Mouse (Mus musculus): ENCODE results near the gene Tbxas1. TPM values are rescaled to one million over a fixed set of nuclear protein-coding genes. Genes with fewer than 3 reads are reported as not detected.

The Tbxas1 gene
- polyA plus RNA-seq, 1 experiment from 2014 or later, result 1.0 TPM

DNA sequence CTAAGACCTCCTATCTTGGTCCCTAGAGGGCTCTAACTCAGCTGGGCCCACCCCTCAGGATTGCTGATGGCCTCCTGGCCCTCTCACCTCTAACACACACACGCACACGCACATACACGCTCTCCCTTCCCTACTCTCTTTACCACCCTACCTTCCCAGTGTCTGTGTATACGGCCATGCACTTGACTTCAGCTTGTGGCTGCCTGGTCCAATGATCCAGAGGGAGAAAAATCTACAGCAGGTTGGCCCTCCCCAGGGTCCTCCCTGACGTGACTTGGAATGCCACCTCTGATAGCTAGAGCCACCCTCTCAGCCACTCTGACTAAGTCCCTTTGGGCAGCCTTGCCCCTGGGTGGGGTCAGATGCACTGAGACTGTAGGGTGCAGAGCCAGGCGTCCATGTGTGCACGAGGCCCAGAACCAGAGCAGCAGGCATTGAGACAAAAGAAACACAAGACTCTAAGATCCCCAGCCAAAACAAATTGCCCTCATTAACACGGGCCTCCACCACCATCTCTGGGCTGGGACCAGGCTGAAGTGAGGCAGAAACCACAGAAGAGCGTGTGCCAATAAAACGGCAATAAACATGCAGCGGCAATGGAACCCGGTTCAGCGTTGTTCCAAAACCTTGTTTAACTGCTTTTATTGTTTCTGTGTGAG, 179.1 kb downstream of the Tbxas1 start:
- Histone ChIP-seq H3K4me2 (ENCODE audit: low read depth, low read length) (no peak overlapping the region), H3K4me3 (ENCODE audit: low read depth, low read length) (no peak overlapping the region), H3K27me3 (ENCODE audit: control insufficient read depth, insufficient read depth, low read length) (no peaks in the 10 kb centered on the region), H3K9ac (replicated peaks; ENCODE audit: low read length) (no peak overlapping the region), H3K27ac (replicated peaks; ENCODE audit: low read depth, low read length) (no peak overlapping the region), H3K4me1 (ENCODE audit: control insufficient read depth, insufficient read depth, low read length) (no peaks in the 10 kb centered on the region), H3K9me3 (replicated peaks; ENCODE audit: control insufficient read depth, low read length) (no peaks in the 10 kb centered on the region), H3K36me3 (replicated peaks; ENCODE audit: control insufficient read depth, insufficient read depth, low read depth, low read length) (no peaks in the 10 kb centered on the region)
- ATAC-seq (replicated peaks; ENCODE audit: insufficient number of reproducible peaks, low FRiP score, low TSS enrichment, low read depth) (no peak), DNase-seq (ENCODE audit: low spot score) (no peak)
- WGBS, result 88% methylated on average over 13 of the region's 13 CpGs

DNA sequence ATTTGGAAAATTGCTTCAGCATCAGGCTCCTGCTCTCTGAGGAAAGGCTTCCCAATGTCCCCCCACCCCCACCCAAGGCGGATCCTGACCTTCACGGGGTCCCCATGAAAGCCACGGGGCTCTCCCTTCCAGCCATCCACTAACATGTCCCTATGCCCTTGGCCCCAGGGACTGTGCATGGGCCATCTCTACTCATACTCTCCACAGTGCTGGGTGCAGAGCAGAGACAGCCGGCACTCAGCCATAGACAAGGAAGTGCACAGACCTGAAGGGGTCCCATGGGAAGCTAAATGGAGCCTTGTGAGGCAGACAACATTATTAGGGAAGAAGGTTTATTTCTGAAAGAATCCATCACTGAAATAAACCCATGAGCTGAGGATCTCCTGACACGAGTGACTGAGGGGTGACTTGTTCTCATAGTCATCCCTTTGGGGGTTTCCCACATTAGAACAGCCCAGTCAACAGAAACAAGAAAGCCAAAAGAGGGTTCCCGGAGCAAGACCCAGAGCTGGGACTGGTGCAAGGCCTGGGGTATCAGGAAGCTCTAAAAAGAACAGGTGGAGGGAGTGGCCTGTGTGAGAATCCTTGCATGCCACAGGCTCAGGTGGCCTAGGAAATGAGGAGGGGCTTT, 179.8 kb downstream of the Tbxas1 start:
- H3K36me3 ChIP-seq (replicated peaks; ENCODE audit: control insufficient read depth, insufficient read depth, low read depth, low read length), result no peaks in the 10 kb centered on the region
- no peak for DNase-seq (ENCODE audit: low spot score)
- no peak overlapping the region for H3K4me3 ChIP-seq (ENCODE audit: low read depth, low read length)
- 81% methylated on average over 6 of the region's 6 CpGs for WGBS
- H3K9ac ChIP-seq (replicated peaks; ENCODE audit: low read length), result no peak overlapping the region
- H3K27ac ChIP-seq (replicated peaks; ENCODE audit: low read depth, low read length), result no peak overlapping the region
- no peaks in the 10 kb centered on the region for H3K9me3 ChIP-seq (replicated peaks; ENCODE audit: control insufficient read depth, low read length)
- no peak for ATAC-seq (replicated peaks; ENCODE audit: insufficient number of reproducible peaks, low FRiP score, low TSS enrichment, low read depth)
- no peak overlapping the region for H3K4me2 ChIP-seq (ENCODE audit: low read depth, low read length)
- no peaks in the 10 kb centered on the region for H3K27me3 ChIP-seq (ENCODE audit: control insufficient read depth, insufficient read depth, low read length)
- no peaks in the 10 kb centered on the region for H3K4me1 ChIP-seq (ENCODE audit: control insufficient read depth, insufficient read depth, low read length)

DNA sequence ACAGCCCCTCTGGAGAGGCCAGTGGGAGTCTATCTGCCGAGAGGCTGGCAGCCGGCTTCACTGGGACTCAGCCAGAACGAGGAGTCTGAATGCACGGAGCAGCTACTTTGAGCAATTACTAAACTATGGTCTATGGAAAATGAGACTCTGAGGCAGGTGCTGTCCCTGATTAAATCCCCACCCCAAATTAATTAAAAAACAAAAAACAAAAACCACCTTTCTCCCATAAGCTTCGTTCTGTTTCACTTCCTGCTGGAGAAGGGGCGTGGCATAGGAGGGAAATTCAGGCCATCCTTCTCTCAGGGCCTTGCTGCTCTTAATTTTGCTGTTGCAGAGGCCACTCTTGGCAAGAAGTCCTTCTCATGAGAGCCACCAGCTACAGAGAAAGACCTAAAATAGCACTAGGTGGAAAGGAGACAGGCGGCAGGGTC, 180.6 kb downstream of the Tbxas1 start:
- DNase-seq (ENCODE audit: low spot score), result no peak
- ATAC-seq (replicated peaks; ENCODE audit: insufficient number of reproducible peaks, low FRiP score, low TSS enrichment, low read depth), result no peak
- 58% methylated on average over 7 of the region's 7 CpGs for WGBS
- no peaks in the 10 kb centered on the region for H3K4me1 ChIP-seq (ENCODE audit: control insufficient read depth, insufficient read depth, low read length)
- no peaks in the 10 kb centered on the region for H3K36me3 ChIP-seq (replicated peaks; ENCODE audit: control insufficient read depth, insufficient read depth, low read depth, low read length)
- H3K4me2 ChIP-seq (ENCODE audit: low read depth, low read length), result no peak overlapping the region
- H3K4me3 ChIP-seq (ENCODE audit: low read depth, low read length), result no peak overlapping the region
- H3K9ac ChIP-seq (replicated peaks; ENCODE audit: low read length), result no peak overlapping the region
- H3K9me3 ChIP-seq (replicated peaks; ENCODE audit: control insufficient read depth, low read length), result no peaks in the 10 kb centered on the region
- H3K27me3 ChIP-seq (ENCODE audit: control insufficient read depth, insufficient read depth, low read length), result no peaks in the 10 kb centered on the region
- no peak overlapping the region for H3K27ac ChIP-seq (replicated peaks; ENCODE audit: low read depth, low read length)

DNA sequence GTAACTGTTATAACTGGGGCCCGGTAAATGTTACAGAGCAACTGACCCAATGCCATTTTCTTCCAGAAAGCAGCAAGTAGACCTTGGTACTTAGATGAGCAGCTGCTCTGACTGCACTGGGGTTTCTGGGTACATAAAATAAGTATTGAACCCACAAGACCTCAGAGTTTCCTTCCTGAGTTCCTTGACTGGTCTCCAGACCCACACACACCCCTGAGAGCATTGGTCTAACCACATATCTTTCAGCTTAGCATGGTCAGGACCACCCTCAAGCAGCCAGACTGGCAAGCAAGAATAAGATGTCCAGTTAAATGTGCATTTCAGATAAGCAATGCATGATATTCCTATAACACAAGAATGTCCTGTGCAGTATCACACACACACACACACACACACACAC, 182.0 kb downstream of the Tbxas1 start:
- ATAC-seq (replicated peaks; ENCODE audit: insufficient number of reproducible peaks, low FRiP score, low TSS enrichment, low read depth) (no peak), DNase-seq (ENCODE audit: low spot score) (no peak)
- WGBS, result 93% methylated on average over 1 of the region's 1 CpGs

DNA sequence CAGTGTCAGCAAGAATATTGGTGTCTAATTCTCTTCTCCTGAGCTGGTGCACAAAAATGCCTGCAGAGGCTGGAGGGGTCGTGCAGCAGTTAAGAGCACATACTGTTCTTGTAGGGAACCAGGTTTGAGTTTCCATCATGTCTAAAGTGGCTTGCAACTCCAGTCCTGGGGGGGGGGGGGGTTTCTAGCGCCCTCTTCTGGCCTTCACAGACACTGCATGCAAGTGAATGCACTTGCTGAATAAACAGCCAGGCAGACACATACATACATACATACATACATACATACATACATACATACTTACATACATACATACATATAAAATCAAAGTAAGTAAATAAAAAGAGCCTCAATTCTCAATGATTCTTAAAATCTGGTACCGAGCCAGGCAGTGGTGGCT, 183.2 kb downstream of the Tbxas1 start:
- no peaks in the 10 kb centered on the region for H3K4me1 ChIP-seq (ENCODE audit: control insufficient read depth, insufficient read depth, low read length)
- H3K27me3 ChIP-seq (ENCODE audit: control insufficient read depth, insufficient read depth, low read length), result no peaks in the 10 kb centered on the region
- no peak overlapping the region for H3K4me3 ChIP-seq (ENCODE audit: low read depth, low read length)
- 56% methylated on average over 3 of the region's 3 CpGs for WGBS
- no peak overlapping the region for H3K9ac ChIP-seq (replicated peaks; ENCODE audit: low read length)
- H3K27ac ChIP-seq (replicated peaks; ENCODE audit: low read depth, low read length), result no peak overlapping the region
- DNase-seq (ENCODE audit: low spot score) (no peak), ATAC-seq (replicated peaks; ENCODE audit: insufficient number of reproducible peaks, low FRiP score, low TSS enrichment, low read depth) (no peak)
- no peak overlapping the region for H3K4me2 ChIP-seq (ENCODE audit: low read depth, low read length)
- H3K9me3 ChIP-seq (replicated peaks; ENCODE audit: control insufficient read depth, low read length), result no peaks in the 10 kb centered on the region
- no peaks in the 10 kb centered on the region for H3K36me3 ChIP-seq (replicated peaks; ENCODE audit: control insufficient read depth, insufficient read depth, low read depth, low read length)

More for the DNA sequence above, 182.0 kb downstream of the Tbxas1 start:
- Histone ChIP-seq H3K9me3 (replicated peaks; ENCODE audit: control insufficient read depth, low read length) (no peaks in the 10 kb centered on the region), H3K4me2 (ENCODE audit: low read depth, low read length) (no peak overlapping the region), H3K9ac (replicated peaks; ENCODE audit: low read length) (no peak overlapping the region), H3K27ac (replicated peaks; ENCODE audit: low read depth, low read length) (no peak overlapping the region), H3K36me3 (replicated peaks; ENCODE audit: control insufficient read depth, insufficient read depth, low read depth, low read length) (no peaks in the 10 kb centered on the region), H3K27me3 (ENCODE audit: control insufficient read depth, insufficient read depth, low read length) (no peaks in the 10 kb centered on the region), H3K4me3 (ENCODE audit: low read depth, low read length) (no peak overlapping the region), H3K4me1 (ENCODE audit: control insufficient read depth, insufficient read depth, low read length) (no peaks in the 10 kb centered on the region)

DNA sequence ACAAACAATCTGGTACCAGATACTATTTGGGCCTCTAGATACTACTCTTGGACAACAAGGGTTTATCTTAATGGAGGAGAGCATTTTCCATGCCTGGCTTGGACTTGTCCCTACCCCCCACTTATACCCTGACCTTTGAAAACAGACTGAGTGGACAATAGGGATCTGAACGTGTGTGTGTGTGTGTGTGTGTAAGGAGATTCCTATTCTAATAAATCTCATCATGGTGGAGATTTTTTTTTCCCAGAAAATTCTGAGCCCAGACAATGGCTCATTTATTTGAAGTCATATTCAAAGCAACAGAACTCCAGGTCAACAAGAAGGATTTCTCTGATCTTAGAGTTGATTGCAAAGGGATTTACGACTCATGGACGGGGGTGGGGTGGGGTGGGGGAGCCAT, 183.7 kb downstream of the Tbxas1 start:
- Histone ChIP-seq H3K27me3 (ENCODE audit: control insufficient read depth, insufficient read depth, low read length) (no peaks in the 10 kb centered on the region), H3K27ac (replicated peaks; ENCODE audit: low read depth, low read length) (no peak overlapping the region), H3K9me3 (replicated peaks; ENCODE audit: control insufficient read depth, low read length) (no peaks in the 10 kb centered on the region), H3K4me1 (ENCODE audit: control insufficient read depth, insufficient read depth, low read length) (no peaks in the 10 kb centered on the region), H3K4me2 (ENCODE audit: low read depth, low read length) (no peak overlapping the region), H3K9ac (replicated peaks; ENCODE audit: low read length) (no peak overlapping the region), H3K4me3 (ENCODE audit: low read depth, low read length) (no peak overlapping the region), H3K36me3 (replicated peaks; ENCODE audit: control insufficient read depth, insufficient read depth, low read depth, low read length) (no peaks in the 10 kb centered on the region)
- ATAC-seq (replicated peaks; ENCODE audit: insufficient number of reproducible peaks, low FRiP score, low TSS enrichment, low read depth) (no peak), DNase-seq (ENCODE audit: low spot score) (no peak)
- WGBS, result 81% methylated on average over 3 of the region's 3 CpGs

DNA sequence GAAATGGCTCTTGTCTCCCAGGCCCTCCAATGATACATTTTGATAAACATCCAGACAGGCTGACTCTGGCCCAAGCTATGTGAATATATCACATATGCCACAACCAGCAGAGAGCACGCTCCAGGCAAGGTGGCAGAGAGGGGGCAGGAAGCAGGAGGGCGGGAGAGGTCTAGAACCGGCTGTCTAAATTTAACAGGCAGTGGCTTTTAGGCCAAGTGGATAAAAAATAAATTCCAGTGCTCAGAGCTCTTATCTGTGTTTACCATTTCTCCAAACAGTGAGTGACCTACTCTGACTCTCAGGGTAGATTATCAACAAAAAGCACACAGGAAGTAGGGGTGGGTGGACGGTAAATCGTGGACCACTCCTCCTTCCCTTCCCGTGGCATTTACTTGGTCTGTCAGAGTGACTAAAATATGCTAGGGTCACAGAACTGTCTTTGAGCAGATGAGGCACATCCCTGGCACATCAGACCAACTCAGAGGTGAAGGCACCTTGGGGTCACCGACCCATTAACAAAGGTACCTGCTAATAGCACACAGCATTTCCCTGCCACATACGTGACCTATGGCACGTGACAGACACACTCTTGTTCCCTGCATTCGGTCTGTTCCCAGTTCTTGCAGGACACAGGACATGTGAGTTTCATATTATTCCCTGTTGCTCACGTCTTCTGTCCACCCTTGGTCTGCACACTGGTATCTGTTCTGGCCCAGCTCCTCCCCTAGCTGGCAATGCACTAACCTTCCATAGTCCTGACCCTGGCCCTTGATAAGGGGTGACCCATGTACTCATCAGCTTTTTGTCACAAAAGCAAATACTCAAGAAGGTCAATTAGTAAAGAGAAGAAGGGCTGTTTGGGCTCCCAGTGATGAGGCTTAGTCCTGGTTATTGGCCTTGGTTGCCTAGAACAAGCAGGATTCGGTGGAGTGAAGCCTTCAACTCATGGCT, 184.6 kb downstream of the Tbxas1 start:
- DNase-seq (ENCODE audit: low spot score) (no peak), ATAC-seq (replicated peaks; ENCODE audit: insufficient number of reproducible peaks, low FRiP score, low TSS enrichment, low read depth) (no peak)
- no peak overlapping the region for H3K27ac ChIP-seq (replicated peaks; ENCODE audit: low read depth, low read length)
- no peaks in the 10 kb centered on the region for H3K27me3 ChIP-seq (ENCODE audit: control insufficient read depth, insufficient read depth, low read length)
- WGBS, result 77% methylated on average over 12 of the region's 12 CpGs
- no peaks in the 10 kb centered on the region for H3K9me3 ChIP-seq (replicated peaks; ENCODE audit: control insufficient read depth, low read length)
- H3K4me1 ChIP-seq (ENCODE audit: control insufficient read depth, insufficient read depth, low read length), result no peaks in the 10 kb centered on the region
- no peak overlapping the region for H3K9ac ChIP-seq (replicated peaks; ENCODE audit: low read length)
- H3K36me3 ChIP-seq (replicated peaks; ENCODE audit: control insufficient read depth, insufficient read depth, low read depth, low read length), result no peaks in the 10 kb centered on the region
- no peak overlapping the region for H3K4me2 ChIP-seq (ENCODE audit: low read depth, low read length)
- H3K4me3 ChIP-seq (ENCODE audit: low read depth, low read length), result no peak overlapping the region

DNA sequence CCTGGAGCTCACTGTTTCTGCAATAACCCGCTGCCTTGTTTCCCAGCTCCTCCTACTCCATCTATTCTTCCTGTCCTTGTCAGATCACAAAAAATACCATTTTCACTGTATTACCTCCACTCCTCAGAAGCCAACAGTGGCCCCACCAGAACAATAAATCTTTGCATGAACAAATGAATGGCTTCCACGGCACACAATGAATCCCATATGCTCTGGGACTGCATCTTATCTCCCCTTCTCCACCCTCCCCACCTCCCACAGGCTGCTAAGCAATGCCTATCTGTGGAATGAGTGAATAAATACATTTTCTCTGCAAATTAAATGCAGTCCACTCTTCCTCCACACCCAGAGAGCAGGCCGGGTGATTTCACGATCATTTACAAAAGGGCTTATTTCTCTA, 186.0 kb downstream of the Tbxas1 start:
- 62% methylated on average over 4 of the region's 4 CpGs for WGBS
- Histone ChIP-seq H3K27ac (replicated peaks; ENCODE audit: low read depth, low read length) (no peak overlapping the region), H3K9me3 (replicated peaks; ENCODE audit: control insufficient read depth, low read length) (no peaks in the 10 kb centered on the region), H3K27me3 (ENCODE audit: control insufficient read depth, insufficient read depth, low read length) (no peaks in the 10 kb centered on the region), H3K9ac (replicated peaks; ENCODE audit: low read length) (no peak overlapping the region), H3K36me3 (replicated peaks; ENCODE audit: control insufficient read depth, insufficient read depth, low read depth, low read length) (no peaks in the 10 kb centered on the region), H3K4me3 (ENCODE audit: low read depth, low read length) (no peak overlapping the region), H3K4me2 (ENCODE audit: low read depth, low read length) (no peak overlapping the region), H3K4me1 (ENCODE audit: control insufficient read depth, insufficient read depth, low read length) (no peaks in the 10 kb centered on the region)
- no peak for DNase-seq (ENCODE audit: low spot score)
- no peak for ATAC-seq (replicated peaks; ENCODE audit: insufficient number of reproducible peaks, low FRiP score, low TSS enrichment, low read depth)

Data from embryonic facial prominence, embryonic 11.5 days (tissue).